Mouse (Mus musculus): ENCODE measurements around the gene Zscan18.
"Not testable (repeated sequence)": the region's sequence is repeated elsewhere in the genome, so short reads cannot be mapped to it uniquely, and the experiment has no call there.

Zscan18 gene

GRCm38 (mm10) chr7:12802866-12803726 lies at the start of gene Zscan18:
Zscan18 (minus strand) TSS chr7:12803635.
- peak; percentile 90 for DNase-seq

GRCm38 (mm10) chr7:12835779-12836178 lies 32.3 kb upstream of the Zscan18 start:
- DNase-seq, result no peak

- DNase-seq, result peak; percentile 60
Measured at GRCm38 (mm10) chr7:12835193-12835671, 31.8 kb upstream of the Zscan18 start.

GRCm38 (mm10) chr7:12834162-12835120 lies 31.0 kb upstream of the Zscan18 start, which contains the start of gene Zfp110:
Zfp110 (plus strand) TSS chr7:12834761.
- peak; percentile 88 for DNase-seq

- DNase-seq, result peak; percentile 93
Measured at GRCm38 (mm10) chr7:12818521-12819295, 15.3 kb upstream of the Zscan18 start, which contains the start of gene Zfp329. Zfp329 (minus strand) TSS chr7:12818858.

- no peak for DNase-seq
Measured at GRCm38 (mm10) chr7:12815566-12815965, 12.1 kb upstream of the Zscan18 start.

- no peak for DNase-seq
Measured at GRCm38 (mm10) chr7:12803727-12804071, 264 bp upstream of the Zscan18 start.

- DNase-seq, result no peak
Measured at GRCm38 (mm10) chr7:12799554-12799953, 3.9 kb downstream of the Zscan18 start.

GRCm38 (mm10) chr7:12797971-12798370 lies 5.5 kb downstream of the Zscan18 start:
- DNase-seq, result no peak

GRCm38 (mm10) chr7:12792624-12793023 lies 10.8 kb downstream of the Zscan18 start:
- DNase-seq, result not testable (repeated sequence)

GRCm38 (mm10) chr7:12788025-12788424 lies 15.4 kb downstream of the Zscan18 start:
- no peak for DNase-seq

- DNase-seq, result no peak
Measured at GRCm38 (mm10) chr7:12787333-12787732, 16.1 kb downstream of the Zscan18 start.

GRCm38 (mm10) chr7:12780151-12780830 lies 23.1 kb downstream of the Zscan18 start:
- DNase-seq, result peak; percentile 85

GRCm38 (mm10) chr7:12779782-12780150 lies 23.7 kb downstream of the Zscan18 start:
- no peak for DNase-seq

GRCm38 (mm10) chr7:12779141-12779540 lies 24.3 kb downstream of the Zscan18 start:
- peak; percentile 40 for DNase-seq

- peak; percentile 98 for DNase-seq
Measured at GRCm38 (mm10) chr7:12774606-12775005, 28.8 kb downstream of the Zscan18 start.

GRCm38 (mm10) chr7:12774111-12774510 lies 29.3 kb downstream of the Zscan18 start:
- DNase-seq, result peak; percentile 84

- DNase-seq, result no peak
Measured at GRCm38 (mm10) chr7:12749431-12750198, 53.8 kb downstream of the Zscan18 start.

- DNase-seq, result no peak
Measured at GRCm38 (mm10) chr7:12734904-12735303, 68.5 kb downstream of the Zscan18 start, which contains the start of gene Vmn2r56. Vmn2r56 (minus strand) TSS chr7:12735004.
